ENCODE assay signal across 13 mouse cellular contexts in the genomic region with DNA sequence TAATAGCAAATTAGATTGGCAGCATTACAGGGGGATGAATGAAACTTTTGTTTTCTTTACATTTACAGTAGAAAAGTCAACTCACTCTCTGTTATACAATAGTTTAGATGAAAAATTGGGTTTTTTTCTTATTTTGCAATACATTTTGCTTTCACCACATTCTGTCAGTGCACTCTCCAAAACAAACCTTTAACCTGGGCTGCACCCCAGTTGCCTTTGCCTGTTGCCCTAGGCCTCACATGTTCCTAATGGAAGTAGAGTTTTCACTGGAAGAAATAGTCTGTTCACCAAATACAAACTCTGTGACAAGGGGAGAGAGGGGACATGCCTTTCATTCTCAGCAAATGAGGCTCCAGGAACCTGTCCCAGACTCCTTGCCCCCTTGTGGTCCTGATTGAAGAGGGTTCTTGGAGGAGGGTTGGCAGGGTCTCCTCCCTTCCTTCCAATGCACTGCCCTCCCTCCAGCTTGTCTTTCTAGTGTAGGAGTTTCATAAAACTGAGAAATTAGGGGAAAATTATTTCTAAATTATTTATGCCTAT.
"Had no signal": no experiment of that assay in that cellular context is flagged by ENCODE, and none has a peak within 500 bp of the region (broad histone marks: within the 10 kb centered on the region; RNA-seq: fewer than 3 reads in every experiment).

No protein-coding gene starts in this region.

- ATAC-seq: liver, embryonic 12.5 days had no signal

- H3K4me3 ChIP-seq: kidney, embryonic 15.5 days; limb, embryonic 13.5 days; liver, embryonic 12.5 days; lung, embryonic 15.5 days; midbrain, embryonic 12.5 days; myocyte; neural tube, embryonic 15.5 days had no signal

- H3K9me3 ChIP-seq: kidney, embryonic 15.5 days; limb, embryonic 13.5 days; liver, embryonic 12.5 days; lung, embryonic 15.5 days; midbrain, embryonic 12.5 days; neural tube, embryonic 15.5 days had no signal

- DNase-seq: kidney, adult 2 months; kidney, postnatal 25 days; left cerebral cortex, postnatal 4 days; right cerebral cortex, adult 18-20 months; right cerebral cortex, postnatal 25 days; thymus, postnatal 4 days had no signal

- H3K4me2 ChIP-seq: kidney, embryonic 15.5 days; limb, embryonic 13.5 days; liver, embryonic 12.5 days; lung, embryonic 15.5 days; midbrain, embryonic 12.5 days; neural tube, embryonic 15.5 days had no signal

- H3K4me1 ChIP-seq: kidney, embryonic 15.5 days; limb, embryonic 13.5 days; liver, embryonic 12.5 days; lung, embryonic 15.5 days; midbrain, embryonic 12.5 days; neural tube, embryonic 15.5 days had no signal

- H3K27ac ChIP-seq: kidney, embryonic 15.5 days; limb, embryonic 13.5 days; liver, embryonic 12.5 days; lung, embryonic 15.5 days; midbrain, embryonic 12.5 days; neural tube, embryonic 15.5 days had no signal

- H3K9ac ChIP-seq: kidney, embryonic 15.5 days; limb, embryonic 13.5 days; liver, embryonic 12.5 days; lung, embryonic 15.5 days; midbrain, embryonic 12.5 days; neural tube, embryonic 15.5 days had no signal

- H3K36me3 ChIP-seq: kidney, embryonic 15.5 days; limb, embryonic 13.5 days; liver, embryonic 12.5 days; lung, embryonic 15.5 days; midbrain, embryonic 12.5 days; neural tube, embryonic 15.5 days had no signal

- H3K27me3 ChIP-seq: kidney, embryonic 15.5 days; limb, embryonic 13.5 days; liver, embryonic 12.5 days; lung, embryonic 15.5 days; midbrain, embryonic 12.5 days; neural tube, embryonic 15.5 days had no signal
